Mouse (Mus musculus): ENCODE data around the gene Mfsd9. TPM values are rescaled to one million over a fixed set of nuclear protein-coding genes. Genes with fewer than 3 reads are reported as not detected.

Mfsd9 gene
- polyA plus RNA-seq, 1 experiment = 10.9 TPM

- Histone ChIP-seq H3K36me3 (ENCODE audit: control insufficient read depth, insufficient read depth, low read length) (no peaks in the 10 kb centered on the region), H3K27me3 (replicated peaks; ENCODE audit: control insufficient read depth, insufficient read depth, low read length) (no peaks in the 10 kb centered on the region), H3K27ac (ENCODE audit: insufficient read depth, low read depth, low read length) (no peak overlapping the region), H3K4me1 (ENCODE audit: control insufficient read depth, insufficient read depth, low read length) (no peaks in the 10 kb centered on the region), H3K4me3 (ENCODE audit: insufficient read depth, low read depth, low read length) (no peak overlapping the region)
- DNase-seq = no peak
- TF ChIP-seq CTCF (conservative IDR thresholded peaks at IDR 0.05; ENCODE audit: insufficient read depth, insufficient read length, low read depth, low read length) (no peak), POLR2A (IDR thresholded peaks at IDR 0.05; ENCODE audit: low read depth, low read length) (no peak)
- WGBS = 66% methylated on average over 4 of the region's 4 CpGs
Measured at GRCm38 (mm10) chr1:40824517-40824916, 34.0 kb upstream of the Mfsd9 start.

GRCm38 (mm10) chr1:40815071-40815845 lies 24.8 kb upstream of the Mfsd9 start:
- WGBS = 37% methylated on average over 16 of the region's 16 CpGs
- H3K4me3 ChIP-seq (ENCODE audit: insufficient read depth, low read depth, low read length) = peak overlapping the region; percentile 15; the same call in 1 of the 2 replicates
- no peak overlapping the region for H3K27ac ChIP-seq (ENCODE audit: insufficient read depth, low read depth, low read length)

GRCm38 (mm10) chr1:40808643-40809042 lies 18.2 kb upstream of the Mfsd9 start:
- no peak for DNase-seq
- no peak overlapping the region for H3K27ac ChIP-seq (ENCODE audit: insufficient read depth, low read depth, low read length)
- TF ChIP-seq CTCF (conservative IDR thresholded peaks at IDR 0.05; ENCODE audit: insufficient read depth, insufficient read length, low read depth, low read length) (no peak), POLR2A (IDR thresholded peaks at IDR 0.05; ENCODE audit: low read depth, low read length) (no peak)
- H3K36me3 ChIP-seq (ENCODE audit: control insufficient read depth, insufficient read depth, low read length) = no peaks in the 10 kb centered on the region
- H3K4me3 ChIP-seq (ENCODE audit: insufficient read depth, low read depth, low read length) = no peak overlapping the region
- no peaks in the 10 kb centered on the region for H3K4me1 ChIP-seq (ENCODE audit: control insufficient read depth, insufficient read depth, low read length)
- 88% methylated on average over 3 of the region's 3 CpGs for WGBS
- H3K27me3 ChIP-seq (replicated peaks; ENCODE audit: control insufficient read depth, insufficient read depth, low read length) = no peaks in the 10 kb centered on the region

More at GRCm38 (mm10) chr1:40815071-40815845, 24.8 kb upstream of the Mfsd9 start:
- Histone ChIP-seq H3K27me3 (replicated peaks; ENCODE audit: control insufficient read depth, insufficient read depth, low read length) (no peaks in the 10 kb centered on the region), H3K4me1 (ENCODE audit: control insufficient read depth, insufficient read depth, low read length) (no peaks in the 10 kb centered on the region), H3K36me3 (ENCODE audit: control insufficient read depth, insufficient read depth, low read length) (no peaks in the 10 kb centered on the region)
- peak; percentile 36 for DNase-seq
- TF ChIP-seq POLR2A (IDR thresholded peaks at IDR 0.05; ENCODE audit: low read depth, low read length) (no peak), CTCF (conservative IDR thresholded peaks at IDR 0.05; ENCODE audit: insufficient read depth, insufficient read length, low read depth, low read length) (no peak)

- H3K36me3 ChIP-seq (ENCODE audit: control insufficient read depth, insufficient read depth, low read length) = no peaks in the 10 kb centered on the region
- H3K27me3 ChIP-seq (replicated peaks; ENCODE audit: control insufficient read depth, insufficient read depth, low read length) = no peaks in the 10 kb centered on the region
- H3K4me3 ChIP-seq (ENCODE audit: insufficient read depth, low read depth, low read length) = no peak overlapping the region
- no peak for DNase-seq
- TF ChIP-seq POLR2A (IDR thresholded peaks at IDR 0.05; ENCODE audit: low read depth, low read length) (no peak), CTCF (conservative IDR thresholded peaks at IDR 0.05; ENCODE audit: insufficient read depth, insufficient read length, low read depth, low read length) (no peak)
- no peaks in the 10 kb centered on the region for H3K4me1 ChIP-seq (ENCODE audit: control insufficient read depth, insufficient read depth, low read length)
- no peak overlapping the region for H3K27ac ChIP-seq (ENCODE audit: insufficient read depth, low read depth, low read length)
- 89% methylated on average over 11 of the region's 11 CpGs for WGBS
Measured at GRCm38 (mm10) chr1:40805891-40806290, 15.4 kb upstream of the Mfsd9 start.

GRCm38 (mm10) chr1:40805351-40805750 lies 14.9 kb upstream of the Mfsd9 start, which contains the start of gene Tmem182:
Gene Tmem182, plus strand, starts transcription at chr1:40805601.
- Histone ChIP-seq H3K4me3 (ENCODE audit: insufficient read depth, low read depth, low read length) (no peak within 1 kb of the TSS), H3K36me3 (ENCODE audit: control insufficient read depth, insufficient read depth, low read length) (no peaks in the 10 kb centered on the region), H3K27ac (ENCODE audit: insufficient read depth, low read depth, low read length) (no peak within 1 kb of the TSS), H3K27me3 (replicated peaks; ENCODE audit: control insufficient read depth, insufficient read depth, low read length) (no peaks in the 10 kb centered on the region), H3K4me1 (ENCODE audit: control insufficient read depth, insufficient read depth, low read length) (no peaks in the 10 kb centered on the region)
- peak; percentile 32 for DNase-seq
- WGBS = 57% methylated on average over 9 of the region's 9 CpGs
- TF ChIP-seq CTCF (conservative IDR thresholded peaks at IDR 0.05; ENCODE audit: insufficient read depth, insufficient read length, low read depth, low read length) (no peak), POLR2A (IDR thresholded peaks at IDR 0.05; ENCODE audit: low read depth, low read length) (no peak)

- WGBS = 83% methylated on average over 12 of the region's 12 CpGs
- Histone ChIP-seq H3K4me3 (ENCODE audit: insufficient read depth, low read depth, low read length) (no peak overlapping the region), H3K27me3 (replicated peaks; ENCODE audit: control insufficient read depth, insufficient read depth, low read length) (no peaks in the 10 kb centered on the region), H3K36me3 (ENCODE audit: control insufficient read depth, insufficient read depth, low read length) (no peaks in the 10 kb centered on the region), H3K27ac (ENCODE audit: insufficient read depth, low read depth, low read length) (no peak overlapping the region), H3K4me1 (ENCODE audit: control insufficient read depth, insufficient read depth, low read length) (no peaks in the 10 kb centered on the region)
- DNase-seq = no peak
- no peak for TF ChIP-seq POLR2A (IDR thresholded peaks at IDR 0.05; ENCODE audit: low read depth, low read length)
- TF ChIP-seq CTCF (conservative IDR thresholded peaks at IDR 0.05; ENCODE audit: insufficient read depth, insufficient read length, low read depth, low read length) = no peak
Measured at GRCm38 (mm10) chr1:40804118-40804517, 13.6 kb upstream of the Mfsd9 start.

GRCm38 (mm10) chr1:40802759-40803158 lies 12.3 kb upstream of the Mfsd9 start:
- H3K4me3 ChIP-seq (ENCODE audit: insufficient read depth, low read depth, low read length) = no peak overlapping the region
- TF ChIP-seq POLR2A (IDR thresholded peaks at IDR 0.05; ENCODE audit: low read depth, low read length) = no peak
- TF ChIP-seq CTCF (conservative IDR thresholded peaks at IDR 0.05; ENCODE audit: insufficient read depth, insufficient read length, low read depth, low read length) = peak; percentile 25; the same call in 1 of the 2 replicates
- 15% methylated on average over 3 of the region's 3 CpGs for whole genome bisulfite sequencing
- no peaks in the 10 kb centered on the region for H3K27me3 ChIP-seq (replicated peaks; ENCODE audit: control insufficient read depth, insufficient read depth, low read length)
- H3K4me1 ChIP-seq (ENCODE audit: control insufficient read depth, insufficient read depth, low read length) = no peaks in the 10 kb centered on the region
- no peaks in the 10 kb centered on the region for H3K36me3 ChIP-seq (ENCODE audit: control insufficient read depth, insufficient read depth, low read length)
- no peak overlapping the region for H3K27ac ChIP-seq (ENCODE audit: insufficient read depth, low read depth, low read length)
- peak; percentile 63 for DNase-seq

Measured in kidney, adult 2 months (tissue).